In genomic region chr6:124925173-124925793, GRCm38 (mm10) we compare ENCODE assay signal across 9 mouse cellular contexts. TPM values are rescaled to one million over a fixed set of nuclear protein-coding genes. Genes with fewer than 3 reads are reported as not detected.
DNase-seq lines count a peak whose midpoint lies in the region; ATAC-seq and TF ChIP-seq lines count a peak whose summit lies in the region.
"Had no signal": no experiment of that assay in that cellular context is flagged by ENCODE, and none has a peak within 500 bp of the region (broad histone marks: within the 10 kb centered on the region; RNA-seq: fewer than 3 reads in every experiment).

No protein-coding gene starts in this region.

- 27% methylated on average over 12 of the region's 12 CpGs for WGBS in heart, embryonic 10.5 days
- 30% methylated on average over 12 of the region's 12 CpGs for WGBS in embryonic facial prominence, embryonic 10.5 days
- WGBS in kidney, embryonic 15.5 days: 17% methylated on average over 12 of the region's 12 CpGs
- 34% methylated on average over 12 of the region's 12 CpGs for WGBS in liver, postnatal 0 days (ENCODE audit: insufficient replicate concordance)

- TF ChIP-seq CTCF in liver, postnatal 0 days (IDR thresholded peaks at IDR 0.05; ENCODE audit: low read depth): 0 out of 2 replicates have a peak, but pooled peaks have one; percentile 21

- H3K4me3 ChIP-seq in heart, embryonic 10.5 days: 0 out of 2 replicates have a peak overlapping the region, but pooled peaks have one; percentile 27
- H3K4me3 ChIP-seq in embryonic facial prominence, embryonic 10.5 days: no peak overlapping the region; the same call in 1 of the 2 replicates
- H3K4me3 ChIP-seq in kidney, embryonic 15.5 days (replicated peaks): no peak overlapping the region; the same call in 1 of the 2 replicates
- H3K4me3 ChIP-seq in liver, postnatal 0 days (ENCODE audit: low read depth, low read length): peak overlapping the region; percentile 40

- no peak for TF ChIP-seq EP300 in liver, postnatal 0 days (IDR thresholded peaks at IDR 0.05; ENCODE audit: low read depth)

- H3K9me3 ChIP-seq in heart, embryonic 10.5 days: no peaks in the 10 kb centered on the region
- no peaks in the 10 kb centered on the region for H3K9me3 ChIP-seq in embryonic facial prominence, embryonic 10.5 days
- H3K9me3 ChIP-seq in kidney, embryonic 15.5 days (replicated peaks): no peaks in the 10 kb centered on the region
- H3K9me3 ChIP-seq in liver, postnatal 0 days (ENCODE audit: low read length): no peaks in the 10 kb centered on the region

- DNase-seq in heart, embryonic 10.5 days (ENCODE audit: low spot score): no peak
- no peak for DNase-seq in heart, adult 9 months (ENCODE audit: low spot score in 2 of 2)
- DNase-seq in embryonic facial prominence, embryonic 10.5 days (ENCODE audit: low spot score): peak; percentile 35
- no peak for DNase-seq in liver, postnatal 0 days
- no peak for DNase-seq in right cerebral cortex, postnatal 36 days (ENCODE audit: low spot score in 2 of 2)

- peaks cover 28% of the 10 kb centered on the region for H3K4me1 ChIP-seq in heart, embryonic 10.5 days
- peaks cover 45% of the 10 kb centered on the region for H3K4me1 ChIP-seq in embryonic facial prominence, embryonic 10.5 days
- H3K4me1 ChIP-seq in kidney, embryonic 15.5 days: peaks cover 43% of the 10 kb centered on the region
- peaks cover 7% of the 10 kb centered on the region for H3K4me1 ChIP-seq in liver, postnatal 0 days (ENCODE audit: insufficient read depth)

- H3K27me3 ChIP-seq in heart, embryonic 10.5 days (ENCODE audit: insufficient read depth, poor library complexity, severe bottlenecking): no peaks in the 10 kb centered on the region
- H3K27me3 ChIP-seq in embryonic facial prominence, embryonic 10.5 days (replicated peaks; ENCODE audit: low read depth, poor library complexity, severe bottlenecking): no peaks in the 10 kb centered on the region
- no peaks in the 10 kb centered on the region for H3K27me3 ChIP-seq in kidney, embryonic 15.5 days
- H3K27me3 ChIP-seq in liver, postnatal 0 days (ENCODE audit: insufficient read depth, low read length): no peaks in the 10 kb centered on the region

- no peaks in the 10 kb centered on the region for H3K36me3 ChIP-seq in heart, embryonic 10.5 days
- no peaks in the 10 kb centered on the region for H3K36me3 ChIP-seq in embryonic facial prominence, embryonic 10.5 days (replicated peaks)
- no peaks in the 10 kb centered on the region for H3K36me3 ChIP-seq in kidney, embryonic 15.5 days
- no peaks in the 10 kb centered on the region for H3K36me3 ChIP-seq in liver, postnatal 0 days (replicated peaks; ENCODE audit: insufficient read depth, low read length)

- no peak overlapping the region for H3K9ac ChIP-seq in kidney, embryonic 15.5 days
- peak overlapping the region; percentile 54 for H3K9ac ChIP-seq in liver, postnatal 0 days (replicated peaks)

- H3K4me2 ChIP-seq in kidney, embryonic 15.5 days: peak overlapping the region; percentile 34
- H3K4me2 ChIP-seq in liver, postnatal 0 days (ENCODE audit: low read depth, low read length): peak overlapping the region; percentile 61
- H3K4me2 ChIP-seq: midbrain, embryonic 11.5 days had no signal

- H3K27ac ChIP-seq in heart, embryonic 10.5 days: peak overlapping the region; percentile 71
- peak overlapping the region; percentile 8; the same call in 1 of the 2 replicates for H3K27ac ChIP-seq in embryonic facial prominence, embryonic 10.5 days (replicated peaks)
- peak overlapping the region; percentile 84 for H3K27ac ChIP-seq in kidney, embryonic 15.5 days
- peak overlapping the region; percentile 92 for H3K27ac ChIP-seq in liver, postnatal 0 days (ENCODE audit: low read depth)

- ATAC-seq in kidney, embryonic 15.5 days (replicated peaks; ENCODE audit: low FRiP score): no peak
- peak; percentile 33 for ATAC-seq in liver, postnatal 0 days
- no peak for ATAC-seq in CD4-positive, CD25-positive, alpha-beta regulatory T cell, adult 4 months
- no peak for ATAC-seq in megakaryocyte, adult 5-6 weeks (ENCODE audit: poor library complexity, severe bottlenecking)

RNA-seq across cellular contexts. Expression of gene Ptms, which starts 5.4 kb away (rescaled TPM):
- 123 and 174 TPM in 2 replicates for polyA plus RNA-seq in heart, embryonic 10.5 days (2016; fragmentation: Nextera tagmentation; extraction: Ambion mirVana)
- polyA plus RNA-seq in embryonic facial prominence, embryonic 10.5 days (2016; fragmentation: Nextera tagmentation; extraction: Ambion mirVana): 203 and 213 TPM in 2 replicates
- polyA plus RNA-seq in kidney, embryonic 15.5 days (2015; fragmentation: Nextera tagmentation; extraction: Ambion mirVana): 320 TPM in 2 replicates
- 116 and 145 TPM in 2 replicates for polyA plus RNA-seq in liver, postnatal 0 days (2015; fragmentation: Nextera tagmentation; extraction: Ambion mirVana)
- 10 to 100 TPM in 1 of 2 experiments, 1 to 10 TPM in 1; 5.4 to 10.6 TPM for polyA plus RNA-seq in CD4-positive, CD25-positive, alpha-beta regulatory T cell, adult 4 months (2017; shearing (Covaris generic))
- 129 and 159 TPM in 2 replicates for total RNA-seq in megakaryocyte, adult 5-6 weeks (2015)
- total RNA-seq in megakaryocyte, adult 5-6 weeks (2017): 195 and 207 TPM in 2 replicates

RNA-seq across cellular contexts. Expression of gene Mlf2, which starts 5.9 kb away (rescaled TPM):
- 363 and 402 TPM in 2 replicates for polyA plus RNA-seq in heart, embryonic 10.5 days (2016; fragmentation: Nextera tagmentation; extraction: Ambion mirVana)
- polyA plus RNA-seq in embryonic facial prominence, embryonic 10.5 days (2016; fragmentation: Nextera tagmentation; extraction: Ambion mirVana): 390 and 408 TPM in 2 replicates
- 357 and 385 TPM in 2 replicates for polyA plus RNA-seq in kidney, embryonic 15.5 days (2015; fragmentation: Nextera tagmentation; extraction: Ambion mirVana)
- polyA plus RNA-seq in liver, postnatal 0 days (2015; fragmentation: Nextera tagmentation; extraction: Ambion mirVana): 119 and 136 TPM in 2 replicates
- polyA plus RNA-seq in CD4-positive, CD25-positive, alpha-beta regulatory T cell, adult 4 months (2017; shearing (Covaris generic)): 10 to 100 TPM; 39.0 to 40.7 TPM
- 73.6 and 82.9 TPM in 2 replicates for total RNA-seq in megakaryocyte, adult 5-6 weeks (2015)
- total RNA-seq in megakaryocyte, adult 5-6 weeks (2017): 50.9 and 70.6 TPM in 2 replicates

RNA-seq across cellular contexts. Expression of gene Lag3, which starts 13.8 kb away (rescaled TPM):
- polyA plus RNA-seq in heart, embryonic 10.5 days (2016; fragmentation: Nextera tagmentation; extraction: Ambion mirVana): 1.2 and 2.8 TPM in 2 replicates
- polyA plus RNA-seq in embryonic facial prominence, embryonic 10.5 days (2016; fragmentation: Nextera tagmentation; extraction: Ambion mirVana): 1.2 and 1.6 TPM in 2 replicates
- polyA plus RNA-seq in kidney, embryonic 15.5 days (2015; fragmentation: Nextera tagmentation; extraction: Ambion mirVana): 1.7 and 1.8 TPM in 2 replicates
- polyA plus RNA-seq in liver, postnatal 0 days (2015; fragmentation: Nextera tagmentation; extraction: Ambion mirVana): 0.33 and 0.40 TPM in 2 replicates
- 10 to 100 TPM; 19.0 to 29.0 TPM for polyA plus RNA-seq in CD4-positive, CD25-positive, alpha-beta regulatory T cell, adult 4 months (2017; shearing (Covaris generic))
- 1.2 TPM in 2 replicates for total RNA-seq in megakaryocyte, adult 5-6 weeks (2015)
- total RNA-seq in megakaryocyte, adult 5-6 weeks (2017): 0.44 and 1.4 TPM in 2 replicates

RNA-seq across cellular contexts. Expression of gene Cd4, which starts 37.3 kb away (rescaled TPM):
- 0.05 TPM in 1 of 2 replicates, not detected in the other for polyA plus RNA-seq in heart, embryonic 10.5 days (2016; fragmentation: Nextera tagmentation; extraction: Ambion mirVana)
- not detected in 2 replicates for polyA plus RNA-seq in embryonic facial prominence, embryonic 10.5 days (2016; fragmentation: Nextera tagmentation; extraction: Ambion mirVana)
- 0.06 and 0.26 TPM in 2 replicates for polyA plus RNA-seq in kidney, embryonic 15.5 days (2015; fragmentation: Nextera tagmentation; extraction: Ambion mirVana)
- polyA plus RNA-seq in liver, postnatal 0 days (2015; fragmentation: Nextera tagmentation; extraction: Ambion mirVana): 0.14 and 0.24 TPM in 2 replicates
- 100 to 1,000 TPM; 268 to 648 TPM for polyA plus RNA-seq in CD4-positive, CD25-positive, alpha-beta regulatory T cell, adult 4 months (2017; shearing (Covaris generic))
- total RNA-seq in megakaryocyte, adult 5-6 weeks (2015): 0.09 and 0.71 TPM in 2 replicates
- total RNA-seq in megakaryocyte, adult 5-6 weeks (2017): 0.20 and 0.37 TPM in 2 replicates
- polyA plus RNA-seq: midbrain, embryonic 11.5 days had no signal

RNA-seq across cellular contexts. Expression of gene Cops7a, which starts 40.1 kb away (rescaled TPM):
- polyA plus RNA-seq in heart, embryonic 10.5 days (2016; fragmentation: Nextera tagmentation; extraction: Ambion mirVana): 173 and 178 TPM in 2 replicates
- 137 and 146 TPM in 2 replicates for polyA plus RNA-seq in embryonic facial prominence, embryonic 10.5 days (2016; fragmentation: Nextera tagmentation; extraction: Ambion mirVana)
- polyA plus RNA-seq in kidney, embryonic 15.5 days (2015; fragmentation: Nextera tagmentation; extraction: Ambion mirVana): 163 and 164 TPM in 2 replicates
- 61.0 TPM in 2 replicates for polyA plus RNA-seq in liver, postnatal 0 days (2015; fragmentation: Nextera tagmentation; extraction: Ambion mirVana)
- 10 to 100 TPM; 66.2 to 93.4 TPM for polyA plus RNA-seq in CD4-positive, CD25-positive, alpha-beta regulatory T cell, adult 4 months (2017; shearing (Covaris generic))
- 35.4 and 37.2 TPM in 2 replicates for total RNA-seq in megakaryocyte, adult 5-6 weeks (2015)
- total RNA-seq in megakaryocyte, adult 5-6 weeks (2017): 19.4 and 25.7 TPM in 2 replicates

Comparison
In these comparisons a context has a peak if more than half of its experiments do, and no peak if none do; other contexts are left out.
1. H3K27ac ChIP-seq: peak in every context shown above with its lines; median percentile 92 in liver, postnatal 0 days; 84 in kidney, embryonic 15.5 days; 71 in heart, embryonic 10.5 days; 8 in embryonic facial prominence, embryonic 10.5 days.
2. H3K4me3 ChIP-seq: peak in heart, embryonic 10.5 days (single experiment) and liver, postnatal 0 days (single experiment); none in embryonic facial prominence, embryonic 10.5 days (single experiment) and kidney, embryonic 15.5 days (single experiment).
3. RNA of gene Ptms, which starts 5.4 kb away (polyA plus RNA-seq): 320 TPM in kidney, embryonic 15.5 days, 203 to 213 TPM in embryonic facial prominence, embryonic 10.5 days, 123 to 174 TPM in heart, embryonic 10.5 days and 116 to 145 TPM in liver, postnatal 0 days; 5.4 to 10.6 TPM in CD4-positive, CD25-positive, alpha-beta regulatory T cell, adult 4 months; every median in the first group is over 10 times any median in the second.